Mouse (Mus musculus) thymus, adult 2 months (tissue): ENCODE results near the gene Theg. TPM values are rescaled to one million over a fixed set of nuclear protein-coding genes. Genes with fewer than 3 reads are reported as not detected.

Experiments used
- DNase-seq: peaks from one replicate; pipeline ENCODE4 v3.0.0; 2021
- H3K27ac ChIP-seq: fragments of 200-500 bp; 2 replicates; pipeline ENCODE4 v1.5.1; 2012; ENCODE audit warnings: low read length, control low read depth; ENCODE audit not compliant: control insufficient read depth, insufficient read depth
- H3K27me3 ChIP-seq: fragments of 200-500 bp; 2 replicates; pipeline ENCODE4 v1.6.1; 2012; ENCODE audit warnings: mild to moderate bottlenecking, low read length, moderate library complexity, mixed read lengths; ENCODE audit not compliant: control insufficient read depth, insufficient read depth
- H3K36me3 ChIP-seq: fragments of 200-500 bp; 2 replicates; pipeline ENCODE4 v1.6.1; 2012; ENCODE audit warnings: mild to moderate bottlenecking, low read length, moderate library complexity; ENCODE audit not compliant: control insufficient read depth, insufficient read depth
- H3K4me1 ChIP-seq: fragments of 200-500 bp; replicated peaks from 2 replicates; pipeline ENCODE4 v1.6.1; 2012; ENCODE audit warnings: low read length; ENCODE audit not compliant: control insufficient read depth, insufficient read depth
- H3K4me3 ChIP-seq: fragments of 200-500 bp; 2 replicates; pipeline ENCODE4 v1.5.1; 2012; ENCODE audit warnings: mild to moderate bottlenecking, low read length, control low read depth, moderate library complexity; ENCODE audit not compliant: control insufficient read depth, insufficient read depth
- CTCF ChIP-seq: fragments of 200-500 bp; IDR thresholded peaks from 2 replicates; pipeline ENCODE4 v1.5.1; 2012; ENCODE audit warnings: mild to moderate bottlenecking, control low read depth, low read length, moderate library complexity, borderline replicate concordance; ENCODE audit not compliant: control insufficient read depth, poor library complexity, insufficient read depth; ENCODE audit errors: extremely low read depth
- POLR2A ChIP-seq: fragments of 200-500 bp; IDR thresholded peaks from 2 replicates; pipeline ENCODE4 v1.6.1; 2012; ENCODE audit warnings: mild to moderate bottlenecking, low read length, control low read depth, moderate library complexity; ENCODE audit not compliant: control insufficient read depth, poor library complexity, insufficient read depth; ENCODE audit errors: extremely low read depth
- WGBS: fragments of 180-500 bp; shearing (Covaris S2); methylation state at CpG from one replicate; pipeline ENCODE4 v1.1.7; 2018; 5-methylcytosine and 5-hydroxymethylcytosine counted together
- polyA plus RNA-seq: library from polyadenylated mRNA; depleted of rRNA; stranded (reverse); fragments of >200 nt; gene quantifications from 2 replicates; pipeline ENCODE4 v1.2.3, GENCODE M21; 2012

The Theg gene
- polyA plus RNA-seq, 1 experiment, result not detected

GRCm38 (mm10) chr10:79611296-79611695 is 24.2 kb upstream of the Theg start:
- no peaks in the 10 kb centered on the region for H3K36me3 ChIP-seq
- DNase-seq, result no peak
- peaks cover 15% of the 10 kb centered on the region; the same call in 1 of the 2 replicates for H3K27me3 ChIP-seq
- TF ChIP-seq CTCF, result no peak
- no peak for TF ChIP-seq POLR2A
- no peak overlapping the region for H3K4me3 ChIP-seq
- WGBS, result 62% methylated on average over 5 of the region's 5 CpGs
- H3K4me1 ChIP-seq, result peaks cover 4% of the 10 kb centered on the region
- H3K27ac ChIP-seq, result no peak overlapping the region

- H3K4me1 ChIP-seq, result peaks cover 4% of the 10 kb centered on the region
- DNase-seq, result no peak
- no peak for TF ChIP-seq CTCF
- TF ChIP-seq POLR2A, result no peak
- 91% methylated on average over 3 of the region's 3 CpGs for WGBS
- H3K4me3 ChIP-seq, result no peak overlapping the region
- H3K36me3 ChIP-seq, result no peaks in the 10 kb centered on the region
- peaks cover 15% of the 10 kb centered on the region; the same call in 1 of the 2 replicates for H3K27me3 ChIP-seq
- H3K27ac ChIP-seq, result no peak overlapping the region
Observed at GRCm38 (mm10) chr10:79609276-79609675, 22.1 kb upstream of the Theg start.

- 56% methylated on average over 2 of the region's 2 CpGs for WGBS
- no peak for TF ChIP-seq POLR2A
- no peak for TF ChIP-seq CTCF
- DNase-seq, result no peak
- Histone ChIP-seq H3K4me3 (no peak overlapping the region), H3K36me3 (no peaks in the 10 kb centered on the region), H3K27ac (no peak overlapping the region), H3K27me3 (peaks cover 9% of the 10 kb centered on the region; the same call in 1 of the 2 replicates), H3K4me1 (no peaks in the 10 kb centered on the region)
Observed at GRCm38 (mm10) chr10:79607892-79608291, 20.8 kb upstream of the Theg start.

- TF ChIP-seq CTCF (no peak), POLR2A (no peak)
- no peaks in the 10 kb centered on the region for H3K4me1 ChIP-seq
- no peak for DNase-seq
- peaks cover 3% of the 10 kb centered on the region; the same call in 1 of the 2 replicates for H3K27me3 ChIP-seq
- no peak overlapping the region for H3K27ac ChIP-seq
- WGBS, result 84% methylated on average over 4 of the region's 4 CpGs
- no peak overlapping the region for H3K4me3 ChIP-seq
- no peaks in the 10 kb centered on the region for H3K36me3 ChIP-seq
Observed at GRCm38 (mm10) chr10:79606537-79606936, 19.4 kb upstream of the Theg start.

GRCm38 (mm10) chr10:79597936-79598230 is 10.8 kb upstream of the Theg start:
- TF ChIP-seq CTCF (no peak), POLR2A (no peak)
- WGBS, result 87% methylated on average over 4 of the region's 4 CpGs

GRCm38 (mm10) chr10:79597051-79597935 is 10.2 kb upstream of the Theg start:
- WGBS, result 25% methylated on average over 13 of the region's 13 CpGs
- H3K4me1 ChIP-seq, result no peaks in the 10 kb centered on the region
- no peaks in the 10 kb centered on the region for H3K36me3 ChIP-seq
- no peaks in the 10 kb centered on the region; the same call in 1 of the 2 replicates for H3K27me3 ChIP-seq
- DNase-seq, result no peak
- no peak for TF ChIP-seq POLR2A
- TF ChIP-seq CTCF, result no peak
- no peak overlapping the region for H3K27ac ChIP-seq
- H3K4me3 ChIP-seq, result no peak overlapping the region

More at GRCm38 (mm10) chr10:79597936-79598230, 10.8 kb upstream of the Theg start:
- H3K27ac ChIP-seq, result no peak overlapping the region
- H3K36me3 ChIP-seq, result no peaks in the 10 kb centered on the region
- H3K4me3 ChIP-seq, result no peak overlapping the region
- no peaks in the 10 kb centered on the region; the same call in 1 of the 2 replicates for H3K27me3 ChIP-seq
- no peak for DNase-seq
- H3K4me1 ChIP-seq, result no peaks in the 10 kb centered on the region
